Mouse (Mus musculus): ENCODE results near the gene Wnt16. TPM values are rescaled to one million over a fixed set of nuclear protein-coding genes. Genes with fewer than 3 reads are reported as not detected.

The Wnt16 gene
- polyA plus RNA-seq, 1 experiment: not detected

DNA sequence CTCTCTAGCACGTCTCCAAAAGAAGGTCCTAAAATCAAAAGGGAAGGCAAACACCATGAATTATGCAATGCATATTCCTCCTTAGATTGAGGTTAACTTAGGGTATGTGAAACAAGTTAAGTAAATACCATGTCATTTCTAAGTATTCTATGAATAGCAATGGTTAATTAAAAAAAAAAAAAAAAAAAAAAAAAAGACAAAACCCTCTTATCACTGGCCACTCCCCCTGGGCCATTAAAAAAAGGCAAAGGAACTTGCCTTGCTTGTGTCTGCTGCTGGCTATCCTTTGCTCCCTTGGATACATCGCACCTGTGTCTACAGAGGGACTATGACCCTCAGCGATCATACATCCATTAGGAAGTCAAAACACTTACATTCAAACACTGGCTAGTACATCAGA is 55.3 kb downstream of the Wnt16 start:
- H3K27ac ChIP-seq (ENCODE audit: insufficient read depth, low read depth, low read length): no peak overlapping the region

DNA sequence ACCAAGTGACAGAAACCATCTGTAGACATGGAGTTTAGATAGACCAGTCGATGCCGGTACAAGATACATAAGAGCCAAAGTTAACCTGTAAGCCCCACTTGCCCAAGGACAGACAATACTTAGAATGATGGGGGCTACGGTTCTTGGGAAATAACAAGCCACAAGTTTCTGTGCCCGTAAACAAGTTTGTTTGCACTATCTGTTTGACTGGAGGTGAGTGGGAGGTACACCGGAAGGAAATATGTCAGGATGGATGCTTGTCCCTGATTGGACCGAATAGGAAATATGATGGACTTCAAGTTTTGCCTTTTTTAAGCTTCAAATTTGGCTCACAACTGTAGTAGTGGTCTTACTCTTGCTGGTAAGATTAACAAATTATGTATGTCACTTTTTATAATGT is 55.7 kb downstream of the Wnt16 start:
- peaks cover 23% of the 10 kb centered on the region for H3K4me1 ChIP-seq (ENCODE audit: control insufficient read depth, insufficient read depth, low read length)

More for the DNA sequence above, 55.3 kb downstream of the Wnt16 start:
- TF ChIP-seq POLR2A (IDR thresholded peaks at IDR 0.05; ENCODE audit: borderline replicate concordance, low read depth, low read length) (no peak), CTCF (IDR thresholded peaks at IDR 0.05; ENCODE audit: low read depth, low read length) (no peak)
- H3K4me1 ChIP-seq (ENCODE audit: control insufficient read depth, insufficient read depth, low read length): peaks cover 20% of the 10 kb centered on the region
- no peak overlapping the region for H3K4me3 ChIP-seq (ENCODE audit: insufficient read depth, low read length)

DNA sequence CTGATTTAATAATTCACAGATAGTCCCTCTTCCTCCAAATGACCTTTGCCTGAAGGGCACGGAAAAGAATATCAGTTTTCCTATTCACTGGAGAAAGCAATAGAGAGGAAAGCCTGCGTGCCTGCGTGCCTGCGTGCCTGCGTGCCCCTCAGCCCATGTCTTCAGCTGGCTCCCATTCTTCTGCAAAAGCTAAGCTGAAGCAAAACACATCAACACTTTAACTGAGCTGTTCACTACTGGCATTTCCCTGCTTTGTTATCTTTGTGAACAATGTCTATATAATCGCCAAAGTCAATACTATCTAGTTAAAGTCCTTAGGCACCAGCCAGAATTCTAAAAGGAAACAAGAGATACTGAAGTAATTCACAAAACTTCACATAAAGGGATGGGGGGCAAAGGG is 56.4 kb downstream of the Wnt16 start:
- TF ChIP-seq CTCF (IDR thresholded peaks at IDR 0.05; ENCODE audit: low read depth, low read length): no peak
- TF ChIP-seq POLR2A (IDR thresholded peaks at IDR 0.05; ENCODE audit: borderline replicate concordance, low read depth, low read length): no peak
- H3K27ac ChIP-seq (ENCODE audit: insufficient read depth, low read depth, low read length): no peak overlapping the region
- H3K4me1 ChIP-seq (ENCODE audit: control insufficient read depth, insufficient read depth, low read length): peaks cover 28% of the 10 kb centered on the region
- no peak overlapping the region for H3K4me3 ChIP-seq (ENCODE audit: insufficient read depth, low read length)

More for the DNA sequence above, 55.7 kb downstream of the Wnt16 start:
- H3K27ac ChIP-seq (ENCODE audit: insufficient read depth, low read depth, low read length): no peak overlapping the region
- no peak for TF ChIP-seq POLR2A (IDR thresholded peaks at IDR 0.05; ENCODE audit: borderline replicate concordance, low read depth, low read length)
- TF ChIP-seq CTCF (IDR thresholded peaks at IDR 0.05; ENCODE audit: low read depth, low read length): no peak
- H3K4me3 ChIP-seq (ENCODE audit: insufficient read depth, low read length): no peak overlapping the region

DNA sequence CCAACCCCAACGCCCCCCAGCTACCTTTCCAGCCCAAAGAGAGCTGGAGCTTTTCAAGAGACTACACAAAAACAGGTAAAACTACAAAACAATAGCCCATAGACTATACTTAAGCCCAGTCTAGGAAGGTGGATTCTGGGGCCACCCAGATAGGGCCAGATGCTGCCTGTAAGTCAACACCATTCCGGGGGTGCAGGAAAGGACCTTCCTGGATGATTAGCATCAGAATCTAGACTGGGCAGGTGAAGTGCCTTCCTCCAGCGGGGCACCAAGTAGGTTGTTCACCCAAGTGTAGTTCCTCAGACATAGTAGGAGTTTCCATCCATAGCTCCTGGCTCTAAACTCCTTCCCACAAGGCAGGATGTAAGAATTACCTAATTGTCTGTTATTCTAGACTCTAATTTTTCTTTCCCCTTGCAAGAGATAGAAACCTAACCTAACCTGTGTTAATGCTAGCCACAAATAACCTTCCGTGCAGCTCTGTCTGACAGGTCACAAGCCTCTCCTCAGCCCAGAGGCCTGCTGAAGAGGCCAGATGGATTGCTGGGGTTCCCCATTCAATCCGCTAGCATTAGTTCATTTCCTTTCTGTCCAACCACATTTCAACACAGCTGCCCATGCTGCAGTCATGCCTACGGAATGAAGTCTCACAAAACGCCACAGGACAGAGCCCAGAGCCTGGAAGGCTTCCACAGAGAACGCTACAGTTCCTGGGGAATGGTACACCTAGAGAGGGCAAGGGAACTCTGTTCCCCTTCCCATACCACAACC is 59.3 kb downstream of the Wnt16 start:
- Histone ChIP-seq H3K4me1 (ENCODE audit: control insufficient read depth, insufficient read depth, low read length) (peaks cover 48% of the 10 kb centered on the region), H3K27ac (ENCODE audit: insufficient read depth, low read depth, low read length) (peak overlapping the region; percentile 66), H3K4me3 (ENCODE audit: insufficient read depth, low read length) (peak overlapping the region; percentile 43)
- TF ChIP-seq CTCF (IDR thresholded peaks at IDR 0.05; ENCODE audit: low read depth, low read length): no peak
- TF ChIP-seq POLR2A (IDR thresholded peaks at IDR 0.05; ENCODE audit: borderline replicate concordance, low read depth, low read length): no peak

Other genes starting within 250 kb of the Wnt16 start
- gene Fam3c, start 68.0 kb downstream of the Wnt16 start, polyA plus RNA-seq (2012; ENCODE audit: insufficient read depth, insufficient read length, missing spikeins): 47.0 and 51.2 TPM in 2 replicates

Measured in bone marrow macrophage, adult 2 months (primary cell).